Mouse (Mus musculus) hindbrain, postnatal 0 days (tissue): ENCODE results near the gene Ttbk1. TPM values are rescaled to one million over a fixed set of nuclear protein-coding genes. Genes with fewer than 3 reads are reported as not detected.
A peak's percentile ranks its signal among the peaks of the same experiment; 100 is the strongest.

Experiments
- ATAC-seq: fragments of 200-750 bp; cut with Nextera tagmentation; 2 replicates; pipeline ENCODE4 v1.8.0; 2017; ENCODE audit warnings: mild to moderate bottlenecking, moderate TSS enrichment, moderate library complexity
- DNase-seq: peaks from one replicate; pipeline ENCODE4 v3.0.0-alpha.2; 2015; ENCODE audit warnings: low spot score
- H3K27ac ChIP-seq: fragments of 300-500 bp; sonication (generic); 2 replicates; pipeline ENCODE4 v1.5.1; 2014; ENCODE audit warnings: mild to moderate bottlenecking
- H3K27me3 ChIP-seq: fragments of 300-500 bp; sonication (generic); 2 replicates; pipeline ENCODE4 v1.6.1; 2014; ENCODE audit warnings: low read length, mixed read lengths; ENCODE audit not compliant: insufficient read depth
- H3K36me3 ChIP-seq: fragments of 300-500 bp; sonication (generic); 2 replicates; pipeline ENCODE4 v1.6.1; 2014; ENCODE audit warnings: low read length, mixed read lengths; ENCODE audit not compliant: insufficient read depth
- H3K4me1 ChIP-seq: fragments of 300-500 bp; sonication (generic); 2 replicates; pipeline ENCODE4 v1.6.1; 2014; ENCODE audit warnings: antibody characterized with exemption, low read length, mixed read lengths; ENCODE audit not compliant: insufficient read depth
- H3K4me2 ChIP-seq: fragments of 300-500 bp; sonication (generic); 2 replicates; pipeline ENCODE4 v1.6.1; 2014; ENCODE audit warnings: low read depth, mild to moderate bottlenecking, low read length, moderate library complexity, mixed read lengths
- H3K4me3 ChIP-seq: fragments of 300-500 bp; sonication (generic); 2 replicates; pipeline ENCODE4 v1.5.1; 2014; ENCODE audit warnings: low read length
- H3K9ac ChIP-seq: fragments of 300-500 bp; sonication (generic); replicated peaks from 2 replicates; pipeline ENCODE4 v1.6.1; 2014; ENCODE audit warnings: mild to moderate bottlenecking, low read length, moderate library complexity, mixed read lengths
- H3K9me3 ChIP-seq: fragments of 300-500 bp; sonication (generic); 2 replicates; pipeline ENCODE4 v1.6.1; 2016; ENCODE audit warnings: low read length, mixed read lengths
- CTCF ChIP-seq: IDR thresholded peaks from 2 replicates; pipeline ENCODE4 v1.5.1; 2016; ENCODE audit warnings: antibody characterized with exemption, control low read depth, low read depth
- WGBS: fragments of 180-500 bp; shearing (Covaris S2); extraction: QIAGEN DNeasy Blood & Tissue Kit; methylation state at CpG from one replicate; pipeline ENCODE4 v1.1.7; 2014; 5-methylcytosine and 5-hydroxymethylcytosine counted together
- polyA plus RNA-seq: library from polyadenylated mRNA; unstranded; fragments of >200 nt; fragmentation: Nextera tagmentation; extraction: Ambion mirVana; gene quantifications from 2 replicates; pipeline ENCODE4 v1.2.1, GENCODE M21; 2015
- total RNA-seq: library from RNA; depleted of rRNA; stranded (reverse); fragments of >200 nt; gene quantifications from 2 replicates; pipeline ENCODE4 v1.2.3, GENCODE M21; 2014

The Ttbk1 gene
- total and polyA plus RNA-seq, 2 experiments from 2014 or later, result 6.3 to 46.5 TPM

- Histone ChIP-seq H3K4me1 (peaks cover 22% of the 10 kb centered on the region; the same call in 1 of the 2 replicates), H3K4me3 (no peak overlapping the region), H3K9me3 (no peaks in the 10 kb centered on the region), H3K27ac (no peak overlapping the region), H3K9ac (no peak overlapping the region), H3K27me3 (no peaks in the 10 kb centered on the region), H3K36me3 (no peaks in the 10 kb centered on the region), H3K4me2 (no peak overlapping the region)
- DNase-seq, result no peak
- 33% methylated on average over 5 of the region's 5 CpGs for WGBS
- no peak for TF ChIP-seq CTCF
- ATAC-seq, result no peak
Measured at GRCm38 (mm10) chr17:46452683-46453082, 34.8 kb downstream of the Ttbk1 start.

GRCm38 (mm10) chr17:46446264-46446663 is 41.2 kb downstream of the Ttbk1 start:
- no peak for TF ChIP-seq CTCF
- no peaks in the 10 kb centered on the region for H3K4me1 ChIP-seq
- DNase-seq (no peak), ATAC-seq (no peak)
- H3K4me3 ChIP-seq, result no peak overlapping the region
- H3K27ac ChIP-seq, result no peak overlapping the region
- WGBS, result 89% methylated on average over 16 of the region's 16 CpGs
- H3K9me3 ChIP-seq, result no peaks in the 10 kb centered on the region
- no peaks in the 10 kb centered on the region for H3K27me3 ChIP-seq
- H3K36me3 ChIP-seq, result peaks cover 10% of the 10 kb centered on the region; the same call in 1 of the 2 replicates
- H3K4me2 ChIP-seq, result no peak overlapping the region
- no peak overlapping the region for H3K9ac ChIP-seq

- Histone ChIP-seq H3K27ac (no peak overlapping the region), H3K4me3 (no peak overlapping the region), H3K9ac (no peak overlapping the region), H3K36me3 (peaks cover 10% of the 10 kb centered on the region; the same call in 1 of the 2 replicates), H3K27me3 (no peaks in the 10 kb centered on the region), H3K4me2 (peak overlapping the region; percentile 19; the same call in 1 of the 2 replicates), H3K4me1 (no peaks in the 10 kb centered on the region), H3K9me3 (no peaks in the 10 kb centered on the region)
- WGBS, result 13% methylated on average over 47 of the region's 50 CpGs
- ATAC-seq (no peak), DNase-seq (no peak)
- no peak for TF ChIP-seq CTCF
Measured at GRCm38 (mm10) chr17:46444839-46445579, 42.5 kb downstream of the Ttbk1 start.

GRCm38 (mm10) chr17:46439176-46439575 is 48.3 kb downstream of the Ttbk1 start:
- H3K9me3 ChIP-seq, result no peaks in the 10 kb centered on the region
- H3K36me3 ChIP-seq, result no peaks in the 10 kb centered on the region
- no peak overlapping the region for H3K4me3 ChIP-seq
- 90% methylated on average over 10 of the region's 10 CpGs for WGBS
- no peak for TF ChIP-seq CTCF
- H3K4me1 ChIP-seq, result no peaks in the 10 kb centered on the region
- no peak overlapping the region for H3K27ac ChIP-seq
- DNase-seq (no peak), ATAC-seq (no peak)
- no peaks in the 10 kb centered on the region for H3K27me3 ChIP-seq
- H3K4me2 ChIP-seq, result no peak overlapping the region
- no peak overlapping the region for H3K9ac ChIP-seq

- H3K4me3 ChIP-seq, result no peak within 1 kb of the TSS
- 89% methylated on average over 4 of the region's 4 CpGs for WGBS
- DNase-seq, result no peak
- TF ChIP-seq CTCF, result no peak
- H3K9ac ChIP-seq, result no peak within 1 kb of the TSS
- no peaks in the 10 kb centered on the region for H3K9me3 ChIP-seq
- H3K27ac ChIP-seq, result no peak within 1 kb of the TSS
- H3K4me2 ChIP-seq, result no peak within 1 kb of the TSS
- H3K27me3 ChIP-seq, result no peaks in the 10 kb centered on the region
- H3K4me1 ChIP-seq, result no peaks in the 10 kb centered on the region
- ATAC-seq, result no peak
- H3K36me3 ChIP-seq, result no peaks in the 10 kb centered on the region
Measured at GRCm38 (mm10) chr17:46438298-46438873, 49.1 kb downstream of the Ttbk1 start, which contains the start of gene Slc22a7. Slc22a7 (minus strand) TSS chr17:46438457.

GRCm38 (mm10) chr17:46436672-46437366 is 50.7 kb downstream of the Ttbk1 start:
- Histone ChIP-seq H3K4me1 (no peaks in the 10 kb centered on the region), H3K36me3 (no peaks in the 10 kb centered on the region), H3K27me3 (no peaks in the 10 kb centered on the region), H3K4me2 (no peak overlapping the region), H3K9ac (no peak overlapping the region), H3K9me3 (no peaks in the 10 kb centered on the region), H3K27ac (no peak overlapping the region), H3K4me3 (no peak overlapping the region)
- DNase-seq, result peak; percentile 58
- ATAC-seq, result peak; percentile 80
- TF ChIP-seq CTCF, result peak; percentile 70
- 21% methylated on average over 23 of the region's 23 CpGs for WGBS
